Comparison of ENCODE assay signal across 16 mouse cellular contexts in the genomic region with DNA sequence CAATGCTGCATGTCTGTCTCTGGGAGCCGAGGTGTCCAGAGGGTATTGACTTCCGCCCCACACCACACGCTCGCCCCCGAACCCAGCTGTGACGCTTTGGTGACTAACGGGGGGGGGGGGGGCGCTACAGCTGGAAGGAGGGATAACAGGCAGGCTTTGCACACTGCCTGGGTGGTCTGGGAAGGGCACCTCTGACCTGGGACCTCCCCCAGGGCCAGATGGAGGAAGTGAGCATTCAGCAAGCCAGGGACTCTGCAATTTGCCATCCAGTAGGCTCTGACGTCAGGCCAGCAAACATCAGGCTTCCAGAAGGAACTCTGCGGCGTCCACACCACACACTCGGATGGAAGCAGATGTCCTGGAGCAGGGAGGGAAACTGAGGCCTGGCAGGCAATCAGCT. TPM values are rescaled to one million over a fixed set of nuclear protein-coding genes. Genes with fewer than 3 reads are reported as not detected.
DNase-seq lines count a peak whose midpoint lies in the region; ATAC-seq and TF ChIP-seq lines count a peak whose summit lies in the region.
"Had no signal": no experiment of that assay in that cellular context is flagged by ENCODE, and none has a peak within 500 bp of the region (broad histone marks: within the 10 kb centered on the region; RNA-seq: fewer than 3 reads in every experiment).

No protein-coding gene starts in this region.

- H3K9me3 ChIP-seq in heart, postnatal 0 days (replicated peaks; ENCODE audit: control insufficient read depth, low read length) = no peaks in the 10 kb centered on the region
- no peaks in the 10 kb centered on the region for H3K9me3 ChIP-seq in lung, embryonic 15.5 days
- H3K9me3 ChIP-seq in stomach, postnatal 0 days (ENCODE audit: control insufficient read depth, low read length) = no peaks in the 10 kb centered on the region
- H3K9me3 ChIP-seq: embryonic facial prominence, embryonic 15.5 days; neural tube, embryonic 12.5 days had no signal

- 0 out of 2 replicates have a peak, but pooled peaks have one; percentile 14 for ATAC-seq in heart, postnatal 0 days (ENCODE audit: insufficient read depth, low read depth)
- ATAC-seq in lung, embryonic 15.5 days (ENCODE audit: borderline replicate concordance, extremely low read depth, low FRiP score, low TSS enrichment) = peak; percentile 32; the same call in 1 of the 2 replicates
- peak; percentile 38 for ATAC-seq in stomach, postnatal 0 days (ENCODE audit: low FRiP score, low TSS enrichment)
- ATAC-seq: intestine, embryonic 16.5 days; midbrain, embryonic 16.5 days; Patski had no signal

- H3K27ac ChIP-seq in heart, postnatal 0 days (ENCODE audit: low read depth) = no peak overlapping the region
- H3K27ac ChIP-seq in lung, embryonic 15.5 days = no peak overlapping the region
- H3K27ac ChIP-seq in stomach, postnatal 0 days (replicated peaks) = no peak overlapping the region
- H3K27ac ChIP-seq: embryonic facial prominence, embryonic 15.5 days; liver, embryonic 14.5 days; neural tube, embryonic 12.5 days had no signal

- no peaks in the 10 kb centered on the region for H3K27me3 ChIP-seq in heart, postnatal 0 days (ENCODE audit: control insufficient read depth, insufficient read depth, low read length)
- H3K27me3 ChIP-seq in lung, embryonic 15.5 days = no peaks in the 10 kb centered on the region
- H3K27me3 ChIP-seq in stomach, postnatal 0 days (ENCODE audit: control insufficient read depth, insufficient read depth, low read length) = no peaks in the 10 kb centered on the region
- H3K27me3 ChIP-seq: embryonic facial prominence, embryonic 15.5 days; neural tube, embryonic 12.5 days; Patski had no signal

- no peak for DNase-seq in heart, postnatal 0 days (ENCODE audit: low spot score)
- no peak for DNase-seq in heart, adult 8-10 months (ENCODE audit: low spot score)
- DNase-seq in lung, postnatal 25 days (ENCODE audit: low spot score) = no peak
- DNase-seq in forelimb bud, embryonic 11.5 days (ENCODE audit: low read depth, low spot score) = peak; percentile 67
- DNase-seq in stomach, postnatal 0 days (ENCODE audit: low spot score) = no peak
- no peak for DNase-seq in layer of hippocampus, adult 9-11 months
- no peak for DNase-seq in right cerebral cortex, adult 18-20 months
- DNase-seq: cerebellum, postnatal 25 days; right cerebral cortex, postnatal 4 days had no signal

- no peak overlapping the region for H3K4me2 ChIP-seq in heart, postnatal 0 days (ENCODE audit: low read depth, low read length)
- no peak overlapping the region for H3K4me2 ChIP-seq in lung, embryonic 15.5 days
- no peak overlapping the region for H3K4me2 ChIP-seq in stomach, postnatal 0 days (replicated peaks; ENCODE audit: low read depth)
- H3K4me2 ChIP-seq: embryonic facial prominence, embryonic 15.5 days; neural tube, embryonic 12.5 days had no signal

- H3K4me3 ChIP-seq in heart, postnatal 0 days (ENCODE audit: low read depth, low read length) = no peak overlapping the region
- no peak overlapping the region for H3K4me3 ChIP-seq in lung, embryonic 15.5 days
- H3K4me3 ChIP-seq in stomach, postnatal 0 days (ENCODE audit: low read depth, low read length) = no peak overlapping the region
- H3K4me3 ChIP-seq: embryonic facial prominence, embryonic 15.5 days; neural tube, embryonic 12.5 days had no signal

- no peak for TF ChIP-seq CTCF in heart, postnatal 0 days (IDR thresholded peaks at IDR 0.05; ENCODE audit: low read depth)
- TF ChIP-seq CTCF in stomach, postnatal 0 days (IDR thresholded peaks at IDR 0.05; ENCODE audit: low read depth) = no peak

- 0 out of 2 replicates have a peak, but pooled peaks cover 6% of the 10 kb centered on the region for H3K36me3 ChIP-seq in heart, postnatal 0 days (replicated peaks; ENCODE audit: control insufficient read depth, insufficient read depth, low read length)
- H3K36me3 ChIP-seq in lung, embryonic 15.5 days = no peaks in the 10 kb centered on the region
- H3K36me3 ChIP-seq in stomach, postnatal 0 days (ENCODE audit: control insufficient read depth, insufficient read depth, low read length) = no peaks in the 10 kb centered on the region

- H3K4me1 ChIP-seq in heart, postnatal 0 days (ENCODE audit: control insufficient read depth, insufficient read depth) = no peaks in the 10 kb centered on the region
- H3K4me1 ChIP-seq in lung, embryonic 15.5 days = peaks cover 9% of the 10 kb centered on the region
- no peaks in the 10 kb centered on the region for H3K4me1 ChIP-seq in stomach, postnatal 0 days (replicated peaks; ENCODE audit: control insufficient read depth, insufficient read depth)

- no peak overlapping the region for H3K9ac ChIP-seq in heart, postnatal 0 days (replicated peaks; ENCODE audit: low read depth, low read length)
- no peak overlapping the region for H3K9ac ChIP-seq in lung, embryonic 15.5 days
- H3K9ac ChIP-seq in stomach, postnatal 0 days (ENCODE audit: low read length) = no peak overlapping the region
- H3K9ac ChIP-seq: embryonic facial prominence, embryonic 15.5 days; liver, embryonic 14.5 days; neural tube, embryonic 12.5 days had no signal

- WGBS in heart, postnatal 0 days = 66% methylated on average over 10 of the region's 12 CpGs
- WGBS in lung, embryonic 15.5 days = 43% methylated on average over 12 of the region's 12 CpGs
- 41% methylated on average over 8 of the region's 12 CpGs for WGBS in stomach, postnatal 0 days

- TF ChIP-seq EP300 in heart, postnatal 0 days (IDR thresholded peaks at IDR 0.05; ENCODE audit: low read depth) = no peak
- TF ChIP-seq EP300 in stomach, postnatal 0 days (optimal IDR thresholded peaks at IDR 0.05) = no peak

RNA-seq across cellular contexts. Expression of a gene that starts 52.0 kb away (rescaled TPM):
- 51.3 and 60.3 TPM in 2 replicates for total RNA-seq in heart, postnatal 0 days (2014; rRNA removed; ENCODE audit: low replicate concordance)
- polyA plus RNA-seq in heart, postnatal 0 days (2015; fragmentation: Nextera tagmentation; extraction: Ambion mirVana) = 11.8 TPM in 2 replicates
- 1 to 10 TPM in 1 of 4 experiments, under 1 TPM in 3; 0.59 to 1.4 (median 0.74) TPM for total RNA-seq in heart, adult 8-10 months (2022)
- 6.7 and 7.8 TPM in 2 replicates for polyA plus RNA-seq in lung, embryonic 15.5 days (2015; fragmentation: Nextera tagmentation; extraction: Ambion mirVana)
- 8.2 and 8.9 TPM in 2 replicates for polyA plus RNA-seq in stomach, postnatal 0 days (2015; fragmentation: Nextera tagmentation; extraction: Ambion mirVana)
